Mouse (Mus musculus) intestine, embryonic 16.5 days (tissue): ENCODE measurements around the gene Tmem136. TPM values are rescaled to one million over a fixed set of nuclear protein-coding genes. Genes with fewer than 3 reads are reported as not detected.

Experiments
- ATAC-seq: fragments of 200-750 bp; cut with Nextera tagmentation; 2 replicates; pipeline ENCODE4 v1.8.0; 2017; ENCODE audit warnings: moderate TSS enrichment, moderate library complexity
- H3K27ac ChIP-seq: fragments of 300-500 bp; sonication (generic); 2 replicates; pipeline ENCODE4 v1.5.1; 2014; ENCODE audit warnings: mild to moderate bottlenecking, low read length
- H3K27me3 ChIP-seq: fragments of 300-500 bp; sonication (generic); replicated peaks from 2 replicates; pipeline ENCODE4 v1.6.1; 2014; ENCODE audit warnings: low read length, control low read depth, mixed read lengths; ENCODE audit not compliant: control insufficient read depth, insufficient read depth
- H3K36me3 ChIP-seq: fragments of 300-500 bp; sonication (generic); 2 replicates; pipeline ENCODE4 v1.6.1; 2014; ENCODE audit warnings: low read length, control low read depth; ENCODE audit not compliant: control insufficient read depth, insufficient read depth
- H3K4me1 ChIP-seq: fragments of 300-500 bp; sonication (generic); 2 replicates; pipeline ENCODE4 v1.6.1; 2014; ENCODE audit warnings: low read length, control low read depth, mixed read lengths; ENCODE audit not compliant: control insufficient read depth, insufficient read depth
- H3K4me2 ChIP-seq: fragments of 300-500 bp; sonication (generic); 2 replicates; pipeline ENCODE4 v1.6.1; 2014; ENCODE audit warnings: low read depth, low read length, control low read depth
- H3K4me3 ChIP-seq: fragments of 300-500 bp; sonication (generic); 2 replicates; pipeline ENCODE4 v1.5.1; 2014; ENCODE audit warnings: mild to moderate bottlenecking, low read length
- H3K9ac ChIP-seq: fragments of 300-500 bp; sonication (generic); 2 replicates; pipeline ENCODE4 v1.6.1; 2014; ENCODE audit warnings: low read depth, low read length
- H3K9me3 ChIP-seq: fragments of 300-500 bp; sonication (generic); 2 replicates; pipeline ENCODE4 v1.6.1; 2016; ENCODE audit warnings: low read length, control low read depth; ENCODE audit not compliant: control insufficient read depth
- WGBS: fragments of 180-500 bp; shearing (Covaris S2); extraction: QIAGEN DNeasy Blood & Tissue Kit; methylation state at CpG from one replicate; pipeline ENCODE4 v1.1.7; 2014; 5-methylcytosine and 5-hydroxymethylcytosine counted together
- polyA plus RNA-seq: library from polyadenylated mRNA; unstranded; fragments of >200 nt; fragmentation: Nextera tagmentation; extraction: Ambion mirVana; gene quantifications from 2 replicates; pipeline ENCODE4 v1.2.1, GENCODE M21; 2015

Gene Tmem136
- polyA plus RNA-seq = 3.3 and 3.4 TPM in 2 replicates

DNA sequence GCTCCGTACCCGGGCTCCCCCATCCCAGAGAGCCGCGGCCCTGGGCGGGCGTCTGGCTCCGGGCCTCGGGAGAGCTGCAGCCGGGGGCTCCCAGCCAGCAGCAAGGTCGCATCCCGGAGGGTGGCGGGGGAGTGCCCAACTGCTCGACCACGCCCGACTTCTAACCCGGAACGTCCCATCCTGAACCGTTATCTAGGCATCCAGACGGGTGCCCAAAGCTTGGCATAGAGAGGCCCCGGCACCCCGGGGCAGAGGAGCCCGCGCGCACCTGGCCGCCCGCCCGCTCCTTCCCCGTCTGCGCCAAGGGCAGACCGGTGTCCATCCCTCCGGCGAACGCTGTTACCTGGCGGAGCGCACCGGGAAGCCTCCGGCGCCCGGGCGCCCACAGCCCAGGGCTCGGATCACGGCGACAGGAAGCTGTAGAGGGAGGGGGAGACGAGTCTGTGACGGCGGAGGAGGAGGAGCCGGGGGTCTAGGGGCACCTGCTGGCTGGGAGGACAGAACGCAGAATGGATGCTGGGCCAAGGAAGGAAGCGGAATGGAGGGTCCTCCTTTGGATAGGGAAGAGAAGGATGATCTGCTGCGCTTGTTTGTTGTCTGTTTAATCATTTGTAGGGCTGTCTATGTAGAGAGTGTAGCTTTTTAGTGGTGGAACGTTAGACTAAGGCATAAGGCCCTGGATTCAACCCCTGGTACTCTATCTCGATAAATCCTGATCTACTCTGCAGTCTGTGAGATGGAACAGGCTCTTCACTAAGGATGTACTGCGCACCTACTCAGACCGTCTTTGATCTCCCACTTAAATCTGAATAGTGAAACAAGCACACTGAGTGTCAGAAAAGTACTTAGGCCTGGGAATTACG, at the start of gene Tmem136:
TSS of gene Tmem136 (minus strand) at position 437 of the 863 bp plus-strand sequence.
- H3K9ac ChIP-seq = peak within 1 kb of the TSS; percentile 76
- peak within 1 kb of the TSS; percentile 65 for H3K4me3 ChIP-seq
- WGBS = 5% methylated on average over 55 of the region's 55 CpGs
- no peaks in the 10 kb centered on the region for H3K27me3 ChIP-seq
- ATAC-seq = peak; percentile 88
- H3K36me3 ChIP-seq = no peaks in the 10 kb centered on the region
- no peak within 1 kb of the TSS for H3K27ac ChIP-seq
- H3K9me3 ChIP-seq = no peaks in the 10 kb centered on the region
- peaks cover 11% of the 10 kb centered on the region for H3K4me1 ChIP-seq
- H3K4me2 ChIP-seq = peak within 1 kb of the TSS; percentile 93

DNA sequence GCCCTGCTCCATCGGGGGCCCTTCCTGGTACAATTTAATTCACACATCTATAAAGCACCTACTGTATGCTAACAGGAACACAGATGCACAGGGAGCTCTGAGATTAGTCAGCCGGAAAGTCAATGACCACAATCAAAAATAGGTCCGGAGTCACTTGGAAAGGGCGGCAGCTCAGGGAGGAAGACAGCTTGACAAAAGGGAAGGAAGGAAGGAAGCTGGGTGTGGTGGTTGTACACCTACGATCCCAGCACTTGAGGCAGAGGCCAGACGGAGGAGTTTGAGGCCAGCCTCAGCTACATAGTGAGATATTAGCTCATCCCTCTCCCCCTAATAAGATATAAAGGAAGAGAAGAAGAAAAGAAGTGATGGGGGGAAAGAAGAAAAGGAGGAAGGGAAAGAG, 39.6 kb upstream of the Tmem136 start:
- no peaks in the 10 kb centered on the region for H3K27me3 ChIP-seq
- 74% methylated on average over 6 of the region's 6 CpGs for WGBS
- H3K36me3 ChIP-seq = no peaks in the 10 kb centered on the region
- H3K9ac ChIP-seq = no peak overlapping the region
- ATAC-seq = no peak
- no peak overlapping the region for H3K27ac ChIP-seq
- no peaks in the 10 kb centered on the region for H3K4me1 ChIP-seq
- no peak overlapping the region for H3K4me2 ChIP-seq
- no peaks in the 10 kb centered on the region for H3K9me3 ChIP-seq
- H3K4me3 ChIP-seq = no peak overlapping the region

DNA sequence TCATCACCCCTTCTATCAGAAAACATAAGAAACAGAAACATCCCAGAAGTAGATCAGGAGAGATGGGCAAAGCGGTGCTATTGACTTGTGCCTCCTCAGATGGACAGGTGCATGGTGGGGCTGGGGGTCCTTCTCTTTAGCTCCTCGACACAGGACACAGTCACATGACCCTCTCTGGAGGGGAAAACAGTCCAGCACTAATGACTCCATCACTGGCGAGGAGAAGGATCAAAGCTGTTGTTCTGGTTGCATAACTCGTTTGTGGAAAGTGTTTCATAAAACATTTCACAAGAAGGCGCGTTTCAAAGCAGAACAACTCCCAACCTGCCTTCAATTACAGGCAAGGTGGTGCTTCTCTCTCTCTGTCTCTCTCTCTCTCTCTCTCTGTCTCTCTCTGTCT, 35.4 kb upstream of the Tmem136 start:
- no peak overlapping the region for H3K4me2 ChIP-seq
- no peaks in the 10 kb centered on the region for H3K27me3 ChIP-seq
- no peak overlapping the region for H3K9ac ChIP-seq
- 76% methylated on average over 6 of the region's 6 CpGs for WGBS
- no peak overlapping the region for H3K27ac ChIP-seq
- no peaks in the 10 kb centered on the region for H3K9me3 ChIP-seq
- peaks cover 4% of the 10 kb centered on the region; the same call in 1 of the 2 replicates for H3K4me1 ChIP-seq
- ATAC-seq = no peak
- no peaks in the 10 kb centered on the region for H3K36me3 ChIP-seq
- H3K4me3 ChIP-seq = no peak overlapping the region

DNA sequence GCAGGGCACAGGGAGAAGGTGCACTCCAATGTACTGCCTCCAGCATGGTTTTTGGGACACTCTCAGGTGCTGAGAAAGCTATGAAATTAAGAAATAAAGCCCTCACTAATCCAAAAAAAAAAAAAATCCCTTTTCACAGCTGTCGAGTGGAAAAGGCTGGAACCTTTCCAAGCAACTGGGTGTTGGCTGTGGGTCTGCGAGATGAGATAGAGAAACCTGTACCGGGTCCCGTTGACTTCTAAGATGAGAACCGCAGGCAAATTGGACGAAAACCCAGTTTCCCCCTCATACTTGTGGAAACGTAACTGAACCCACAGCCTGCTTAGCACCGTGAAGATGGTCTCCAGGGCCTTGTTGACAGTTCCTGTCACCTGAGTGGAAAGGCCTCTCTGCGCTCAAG, 34.6 kb upstream of the Tmem136 start:
- H3K4me3 ChIP-seq = no peak overlapping the region
- ATAC-seq = no peak
- H3K27me3 ChIP-seq = no peaks in the 10 kb centered on the region
- peaks cover 4% of the 10 kb centered on the region; the same call in 1 of the 2 replicates for H3K4me1 ChIP-seq
- H3K36me3 ChIP-seq = no peaks in the 10 kb centered on the region
- H3K27ac ChIP-seq = no peak overlapping the region
- H3K9me3 ChIP-seq = no peaks in the 10 kb centered on the region
- H3K9ac ChIP-seq = no peak overlapping the region
- WGBS = 59% methylated on average over 9 of the region's 9 CpGs
- H3K4me2 ChIP-seq = no peak overlapping the region

DNA sequence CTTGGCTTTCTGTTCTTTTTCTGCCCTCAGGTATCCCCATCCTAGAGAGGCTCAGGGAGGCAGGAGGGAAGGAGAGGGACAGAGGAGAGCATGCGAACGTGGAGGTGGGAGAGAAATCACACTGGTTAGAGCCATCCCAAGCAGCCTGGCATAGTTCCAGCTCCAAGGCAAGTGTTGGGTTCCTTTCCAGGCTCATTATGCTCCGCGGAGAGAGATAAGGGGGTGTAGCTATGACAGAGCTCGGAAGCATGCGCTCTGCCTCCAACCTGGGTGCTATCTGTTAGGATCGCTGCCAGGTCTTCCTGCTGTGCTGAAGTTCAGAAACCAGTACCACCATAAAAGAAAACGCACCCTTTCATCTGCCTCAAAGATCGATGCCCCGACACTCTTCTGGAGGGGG, 33.7 kb upstream of the Tmem136 start:
- H3K9ac ChIP-seq = no peak overlapping the region
- no peak overlapping the region for H3K27ac ChIP-seq
- no peak overlapping the region for H3K4me3 ChIP-seq
- 24% methylated on average over 10 of the region's 10 CpGs for WGBS
- peak; percentile 95 for ATAC-seq
- peak overlapping the region; percentile 38; the same call in 1 of the 2 replicates for H3K4me2 ChIP-seq
- H3K4me1 ChIP-seq = peaks cover 4% of the 10 kb centered on the region; the same call in 1 of the 2 replicates
- H3K36me3 ChIP-seq = no peaks in the 10 kb centered on the region
- no peaks in the 10 kb centered on the region for H3K9me3 ChIP-seq
- H3K27me3 ChIP-seq = no peaks in the 10 kb centered on the region

DNA sequence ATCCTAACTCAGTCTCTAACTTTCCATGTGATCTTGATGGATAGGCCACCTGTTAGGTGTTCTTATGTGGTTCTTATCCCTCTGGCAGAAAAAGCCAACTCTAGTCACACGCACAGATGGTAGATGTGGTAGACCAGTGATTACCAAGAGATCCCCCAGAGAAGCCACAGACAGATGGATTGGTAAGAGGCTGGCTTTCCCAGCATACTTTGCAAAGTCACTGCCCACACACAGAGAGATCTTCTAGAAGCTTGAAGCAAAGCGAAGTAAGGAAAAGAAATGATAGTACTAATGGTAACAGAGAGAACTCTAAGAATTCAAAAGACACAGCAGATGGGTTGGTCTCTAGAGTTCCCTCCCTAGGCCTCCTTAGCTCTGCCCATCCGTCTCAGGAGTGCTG, 33.1 kb upstream of the Tmem136 start:
- no peaks in the 10 kb centered on the region for H3K27me3 ChIP-seq
- H3K9me3 ChIP-seq = no peaks in the 10 kb centered on the region
- H3K4me1 ChIP-seq = peaks cover 7% of the 10 kb centered on the region
- 88% methylated on average over 3 of the region's 3 CpGs for WGBS
- H3K9ac ChIP-seq = no peak overlapping the region
- no peak for ATAC-seq
- no peak overlapping the region for H3K4me3 ChIP-seq
- no peaks in the 10 kb centered on the region for H3K36me3 ChIP-seq
- H3K27ac ChIP-seq = no peak overlapping the region
- H3K4me2 ChIP-seq = no peak overlapping the region

GRCm38 (mm10) chr9:43145196-43145595, 28.8 kb upstream of the Tmem136 start:
- Histone ChIP-seq H3K4me3 (no peak overlapping the region), H3K9ac (no peak overlapping the region), H3K27me3 (no peaks in the 10 kb centered on the region), H3K9me3 (no peaks in the 10 kb centered on the region), H3K4me1 (peaks cover 7% of the 10 kb centered on the region; the same call in 1 of the 2 replicates), H3K36me3 (no peaks in the 10 kb centered on the region), H3K27ac (no peak overlapping the region), H3K4me2 (no peak overlapping the region)
- 81% methylated on average over 4 of the region's 4 CpGs for WGBS
- no peak for ATAC-seq

DNA sequence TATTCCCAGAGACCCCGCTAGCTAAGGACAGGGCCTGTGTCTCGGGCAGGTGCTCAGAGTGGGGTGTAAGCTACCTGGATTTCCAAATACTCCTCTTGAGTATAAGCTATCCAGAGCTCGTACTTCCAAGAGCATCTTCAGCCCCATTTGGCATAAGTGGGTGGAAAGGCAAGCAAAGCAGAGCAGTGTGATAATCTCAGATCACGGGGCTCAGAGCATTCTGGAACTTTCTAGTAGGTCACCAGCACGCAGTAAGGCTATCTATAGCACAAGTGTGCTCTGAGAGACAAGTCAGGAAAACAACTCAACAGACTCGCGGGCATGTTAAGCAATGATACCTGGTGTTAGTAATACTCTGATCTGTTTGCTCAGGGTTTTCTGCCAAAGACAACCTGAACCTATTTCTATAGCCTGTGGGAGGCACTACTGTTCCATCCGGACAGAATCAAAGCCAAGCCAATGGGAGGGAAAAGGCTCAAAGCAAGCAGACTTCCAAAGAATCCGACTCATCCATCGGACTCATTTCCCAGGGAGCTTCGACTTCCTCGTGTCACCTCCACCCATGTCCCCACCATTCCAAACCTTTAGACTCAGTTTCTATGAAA, 27.9 kb upstream of the Tmem136 start:
- H3K9ac ChIP-seq = no peak overlapping the region
- no peaks in the 10 kb centered on the region for H3K27me3 ChIP-seq
- H3K36me3 ChIP-seq = no peaks in the 10 kb centered on the region
- no peak overlapping the region for H3K4me2 ChIP-seq
- ATAC-seq = 0 out of 2 replicates have a peak, but pooled peaks have one; percentile 36
- no peak overlapping the region for H3K27ac ChIP-seq
- H3K9me3 ChIP-seq = no peaks in the 10 kb centered on the region
- WGBS = 61% methylated on average over 12 of the region's 12 CpGs
- H3K4me3 ChIP-seq = no peak overlapping the region
- H3K4me1 ChIP-seq = peaks cover 7% of the 10 kb centered on the region; the same call in 1 of the 2 replicates

- peaks cover 7% of the 10 kb centered on the region; the same call in 1 of the 2 replicates for H3K4me1 ChIP-seq
- H3K27ac ChIP-seq = no peak overlapping the region
- H3K4me3 ChIP-seq = no peak overlapping the region
- no peak overlapping the region for H3K4me2 ChIP-seq
- WGBS = 4% methylated on average over 4 of the region's 4 CpGs
- 0 out of 2 replicates have a peak, but pooled peaks have one; percentile 36 for ATAC-seq
- no peaks in the 10 kb centered on the region for H3K27me3 ChIP-seq
- H3K9ac ChIP-seq = no peak overlapping the region
- H3K36me3 ChIP-seq = no peaks in the 10 kb centered on the region
- no peaks in the 10 kb centered on the region for H3K9me3 ChIP-seq
Measured at GRCm38 (mm10) chr9:43141839-43142238, 25.5 kb upstream of the Tmem136 start.
